Mouse (Mus musculus) olfactory bulb, adult 2 months (tissue): ENCODE data around the gene Pdgfra.

Experiments
- CTCF ChIP-seq: fragments of 200-500 bp; IDR thresholded peaks from 2 replicates; pipeline ENCODE4 v1.5.1; 2012; ENCODE audit warnings: low read depth, mild to moderate bottlenecking, low read length, moderate library complexity; ENCODE audit not compliant: insufficient read depth
- POLR2A ChIP-seq: fragments of 200-500 bp; IDR thresholded peaks from 2 replicates; pipeline ENCODE4 v1.6.1; 2012; ENCODE audit warnings: mild to moderate bottlenecking, low read depth, low read length, moderate library complexity; ENCODE audit not compliant: insufficient read depth

DNA sequence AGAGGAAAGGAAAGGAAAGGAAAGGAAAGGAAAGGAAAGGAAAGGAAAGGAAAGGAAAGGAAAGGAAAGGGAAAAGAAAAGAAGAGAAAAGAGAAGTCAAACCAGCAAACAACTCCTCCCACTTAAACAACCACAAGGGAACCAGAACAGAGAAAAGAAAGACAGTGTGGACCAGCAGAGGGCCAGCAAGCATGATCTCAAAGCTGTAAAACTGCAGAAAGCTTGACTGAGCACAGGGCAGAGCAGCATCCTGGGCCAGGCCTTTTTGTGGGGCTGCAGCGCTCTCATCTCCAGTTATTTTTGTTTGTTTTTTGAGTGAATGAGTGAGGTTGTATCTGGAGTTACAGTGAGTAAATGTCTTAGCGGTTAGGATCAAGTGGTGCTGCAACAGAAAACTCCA lies 6.8 kb upstream of the Pdgfra start:
- TF ChIP-seq POLR2A (no peak), CTCF (no peak)
